Mouse (Mus musculus) neural tube, embryonic 15.5 days (tissue): ENCODE measurements at regions not wholly inside any gene's neighbourhood (a gene's known extent, or its start where the extent isn't known, plus 50 kb on each side); places are given as distances from the start of the nearest gene placed in this dataset.
"Not testable (repeated sequence)": the region's sequence is repeated elsewhere in the genome, so short reads cannot be mapped to it uniquely, and the experiment has no call there.

Source experiments
- ATAC-seq: fragments of 200-750 bp; cut with Nextera tagmentation; 2 replicates; pipeline ENCODE4 v1.8.0; 2017; ENCODE audit warnings: mild to moderate bottlenecking, moderate TSS enrichment, moderate library complexity; ENCODE audit not compliant: low FRiP score
- H3K27ac ChIP-seq: fragments of 300-500 bp; sonication (generic); replicated peaks from 2 replicates; pipeline ENCODE4 v1.5.1; 2015; ENCODE audit warnings: mild to moderate bottlenecking, inconsistent platforms
- H3K27me3 ChIP-seq: fragments of 300-500 bp; sonication (generic); replicated peaks from 2 replicates; pipeline ENCODE4 v1.6.1; 2015; ENCODE audit warnings: inconsistent platforms
- H3K36me3 ChIP-seq: fragments of 300-500 bp; sonication (generic); 2 replicates; pipeline ENCODE4 v1.6.1; 2015; ENCODE audit warnings: inconsistent platforms
- H3K4me1 ChIP-seq: fragments of 300-500 bp; sonication (generic); 2 replicates; pipeline ENCODE4 v1.6.1; 2015; ENCODE audit warnings: inconsistent platforms
- H3K4me2 ChIP-seq: fragments of 300-500 bp; sonication (generic); 2 replicates; pipeline ENCODE4 v1.6.1; 2015; ENCODE audit warnings: inconsistent platforms, mild to moderate bottlenecking, moderate library complexity
- H3K4me3 ChIP-seq: fragments of 300-500 bp; sonication (generic); replicated peaks from 2 replicates; pipeline ENCODE4 v1.5.1; 2015; ENCODE audit warnings: mild to moderate bottlenecking, inconsistent platforms
- H3K9ac ChIP-seq: fragments of 300-500 bp; sonication (generic); replicated peaks from 2 replicates; pipeline ENCODE4 v1.6.1; 2015; ENCODE audit warnings: mild to moderate bottlenecking, inconsistent platforms
- H3K9me3 ChIP-seq: fragments of 300-500 bp; sonication (generic); replicated peaks from 2 replicates; pipeline ENCODE4 v1.6.1; 2016; ENCODE audit warnings: inconsistent platforms
- WGBS: fragments of 180-500 bp; shearing (Covaris S2); methylation state at CpG from one replicate; pipeline ENCODE4 v1.1.7; 2015; ENCODE audit warnings: mixed read lengths; 5-methylcytosine and 5-hydroxymethylcytosine counted together

DNA sequence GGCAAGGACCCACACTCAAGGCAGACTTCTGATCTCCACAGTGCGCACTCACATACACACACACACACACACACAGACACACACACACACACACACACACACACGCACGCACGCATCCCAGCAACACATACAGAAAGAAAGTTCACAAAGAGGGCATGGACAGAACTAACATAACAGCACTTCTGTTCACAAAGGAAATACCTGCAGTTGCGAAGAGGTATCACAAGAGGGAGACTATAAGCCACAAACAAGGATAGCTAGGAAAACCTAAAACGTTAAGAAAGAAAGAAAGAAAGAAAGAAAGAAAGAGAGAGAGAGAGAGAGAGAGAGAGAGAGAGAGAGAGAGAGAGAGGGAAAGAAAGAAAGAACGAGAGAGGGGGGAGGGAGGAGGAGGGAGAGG lies 336.9 kb downstream of the Rapgef2 start:
- not testable (repeated sequence) for H3K4me3 ChIP-seq, H3K36me3 ChIP-seq, ATAC-seq, H3K4me2 ChIP-seq, H3K27me3 ChIP-seq, H3K9ac ChIP-seq, H3K27ac ChIP-seq, H3K9me3 ChIP-seq, H3K4me1 ChIP-seq
- WGBS: 64% methylated on average over 5 of the region's 7 CpGs

DNA sequence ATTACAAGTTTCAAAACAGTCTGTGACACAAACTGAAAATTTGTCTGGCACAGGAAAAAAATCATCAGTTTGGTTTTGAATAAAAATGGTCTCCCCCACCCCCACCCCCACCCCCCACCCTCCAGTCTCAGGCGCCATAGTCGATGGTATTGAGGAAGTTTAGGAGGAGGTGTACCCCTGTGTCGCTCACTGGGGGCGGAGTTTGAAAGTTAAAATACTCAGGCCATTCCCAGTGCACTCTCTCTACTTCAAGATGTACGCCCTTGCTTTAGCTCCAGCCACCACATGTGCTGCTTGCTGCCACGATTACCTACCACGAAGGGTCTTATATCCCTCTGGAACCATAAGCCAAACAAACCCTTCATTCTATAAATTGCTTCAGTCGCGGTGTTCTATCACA lies 337.6 kb downstream of the Rapgef2 start:
- ATAC-seq: no peak
- WGBS: 88% methylated on average over 9 of the region's 9 CpGs
- Histone ChIP-seq H3K27ac (no peak overlapping the region), H3K4me3 (no peak overlapping the region), H3K9ac (no peak overlapping the region), H3K9me3 (no peaks in the 10 kb centered on the region), H3K27me3 (no peaks in the 10 kb centered on the region), H3K36me3 (no peaks in the 10 kb centered on the region), H3K4me2 (no peak overlapping the region), H3K4me1 (no peaks in the 10 kb centered on the region)

DNA sequence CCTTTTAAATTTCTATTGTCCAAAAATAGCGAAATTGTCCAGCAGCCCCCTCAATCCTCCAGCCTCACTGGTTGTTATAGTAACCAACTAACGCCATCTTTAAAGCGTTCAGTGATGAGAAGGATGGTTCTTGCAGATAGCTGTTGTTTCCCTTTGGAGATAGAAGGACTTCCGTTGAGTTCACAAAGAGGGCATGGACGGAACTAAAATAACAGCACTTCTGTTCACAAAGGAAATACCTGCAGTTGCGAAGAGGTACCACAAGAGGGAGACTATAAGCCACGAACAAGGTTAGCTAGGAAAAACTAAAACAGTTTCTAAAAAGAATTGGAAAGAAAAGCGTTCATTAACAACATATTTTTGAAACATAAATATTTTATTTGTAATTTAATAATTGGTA lies 338.1 kb downstream of the Rapgef2 start:
- H3K4me1 ChIP-seq: no peaks in the 10 kb centered on the region
- no peak overlapping the region for H3K27ac ChIP-seq
- no peak overlapping the region for H3K4me3 ChIP-seq
- ATAC-seq: no peak
- no peak overlapping the region for H3K4me2 ChIP-seq
- H3K36me3 ChIP-seq: no peaks in the 10 kb centered on the region
- no peak overlapping the region for H3K9ac ChIP-seq
- 32% methylated on average over 8 of the region's 8 CpGs for WGBS
- H3K9me3 ChIP-seq: no peaks in the 10 kb centered on the region
- no peaks in the 10 kb centered on the region for H3K27me3 ChIP-seq

DNA sequence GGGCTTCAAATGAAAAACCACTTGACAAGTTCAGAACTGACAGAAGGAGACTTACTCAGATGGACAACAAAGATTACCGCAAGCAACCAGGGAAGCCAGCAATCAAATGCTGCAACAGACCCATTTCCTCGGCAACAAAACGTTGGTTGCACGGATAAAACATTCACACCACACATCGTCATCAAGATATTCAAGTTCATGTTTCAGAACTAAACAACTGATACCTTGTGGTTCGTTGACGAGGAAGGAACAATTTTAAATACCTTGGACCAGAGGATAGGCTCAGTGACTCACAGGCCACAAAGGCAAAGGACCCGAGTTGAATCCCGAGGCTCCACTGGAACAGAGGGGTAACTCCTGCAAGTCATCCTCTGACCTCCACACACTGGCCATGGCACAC lies 339.1 kb downstream of the Rapgef2 start:
- Histone ChIP-seq H3K27ac (no peak overlapping the region), H3K9ac (no peak overlapping the region), H3K9me3 (no peaks in the 10 kb centered on the region), H3K4me3 (no peak overlapping the region), H3K4me2 (no peak overlapping the region), H3K36me3 (no peaks in the 10 kb centered on the region), H3K4me1 (no peaks in the 10 kb centered on the region), H3K27me3 (no peaks in the 10 kb centered on the region)
- no peak for ATAC-seq
- 94% methylated on average over 9 of the region's 9 CpGs for WGBS

DNA sequence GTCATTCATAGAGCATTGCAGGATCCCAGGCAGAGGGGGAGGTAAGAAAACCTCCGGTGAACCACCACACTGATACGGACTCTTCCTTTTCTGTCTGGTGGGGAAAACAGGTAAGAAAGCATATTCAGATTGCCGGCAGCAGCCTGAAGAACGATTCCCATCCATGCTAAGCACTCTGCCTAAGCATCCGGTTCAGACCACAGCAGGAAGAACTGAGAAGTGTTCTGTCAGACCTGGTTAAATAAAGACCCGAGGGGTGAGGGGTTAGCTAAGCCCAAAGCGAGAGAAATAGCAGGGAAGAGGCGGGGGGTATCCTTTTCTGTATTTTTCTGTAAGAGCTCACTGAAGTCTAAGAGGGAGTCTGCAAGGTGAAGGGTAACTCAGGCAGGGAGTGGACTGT lies 342.1 kb downstream of the Rapgef2 start:
- Histone ChIP-seq H3K27me3 (no peaks in the 10 kb centered on the region), H3K36me3 (no peaks in the 10 kb centered on the region), H3K9ac (no peak overlapping the region), H3K4me2 (no peak overlapping the region), H3K27ac (no peak overlapping the region), H3K9me3 (no peaks in the 10 kb centered on the region), H3K4me1 (no peaks in the 10 kb centered on the region), H3K4me3 (no peak overlapping the region)
- ATAC-seq: no peak
- 82% methylated on average over 8 of the region's 8 CpGs for WGBS

DNA sequence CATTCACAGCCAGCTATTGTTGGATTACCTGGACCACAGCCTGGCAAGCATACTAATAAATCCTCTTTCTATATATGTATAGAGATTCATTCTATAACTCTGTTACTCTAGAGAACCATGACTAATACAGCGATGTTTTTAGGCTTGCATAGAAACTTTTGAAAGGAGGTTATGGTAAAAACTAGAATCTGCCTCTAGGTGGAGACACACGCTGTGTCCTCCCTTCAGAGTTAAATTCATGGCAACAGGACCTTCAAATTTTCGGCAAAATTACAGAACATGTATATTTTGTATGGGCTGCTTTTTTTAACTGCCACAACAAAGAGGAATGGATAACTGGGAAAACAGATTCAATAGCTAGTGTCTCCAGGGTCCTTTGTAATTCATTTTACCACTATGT lies 353.3 kb downstream of the Rapgef2 start:
- Histone ChIP-seq H3K9me3 (no peaks in the 10 kb centered on the region), H3K4me3 (no peak overlapping the region), H3K36me3 (no peaks in the 10 kb centered on the region), H3K27ac (no peak overlapping the region), H3K27me3 (no peaks in the 10 kb centered on the region), H3K4me1 (no peaks in the 10 kb centered on the region), H3K9ac (no peak overlapping the region), H3K4me2 (no peak overlapping the region)
- WGBS: 83% methylated on average over 3 of the region's 3 CpGs
- no peak for ATAC-seq

DNA sequence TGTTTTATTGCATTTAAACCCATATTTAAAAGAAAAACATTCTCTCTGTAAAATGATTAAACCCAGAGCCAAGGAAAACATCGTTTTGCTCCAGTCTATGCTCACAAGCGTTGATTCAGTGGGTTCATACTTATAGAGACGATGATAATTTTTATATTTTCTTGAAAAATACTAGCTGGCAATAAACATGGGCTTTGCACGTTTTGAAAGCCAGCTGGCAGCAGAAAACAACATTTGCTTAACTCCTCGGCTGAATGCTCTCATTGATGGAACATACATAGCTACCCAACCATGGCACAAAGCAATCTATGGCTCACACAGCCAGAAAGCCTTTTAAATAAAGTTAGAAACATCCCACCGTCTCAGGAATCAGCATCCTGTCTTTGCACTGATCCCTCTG lies 366.5 kb downstream of the Rapgef2 start:
- Histone ChIP-seq H3K4me1 (no peaks in the 10 kb centered on the region), H3K9me3 (no peaks in the 10 kb centered on the region), H3K27me3 (no peaks in the 10 kb centered on the region), H3K27ac (0 out of 2 replicates have a peak overlapping the region, but pooled peaks have one; percentile 0), H3K4me2 (peak overlapping the region; percentile 56), H3K4me3 (no peak overlapping the region; the same call in 1 of the 2 replicates), H3K36me3 (no peaks in the 10 kb centered on the region), H3K9ac (no peak overlapping the region)
- ATAC-seq: peak; percentile 35; the same call in 1 of the 2 replicates
- WGBS: 48% methylated on average over 6 of the region's 6 CpGs

DNA sequence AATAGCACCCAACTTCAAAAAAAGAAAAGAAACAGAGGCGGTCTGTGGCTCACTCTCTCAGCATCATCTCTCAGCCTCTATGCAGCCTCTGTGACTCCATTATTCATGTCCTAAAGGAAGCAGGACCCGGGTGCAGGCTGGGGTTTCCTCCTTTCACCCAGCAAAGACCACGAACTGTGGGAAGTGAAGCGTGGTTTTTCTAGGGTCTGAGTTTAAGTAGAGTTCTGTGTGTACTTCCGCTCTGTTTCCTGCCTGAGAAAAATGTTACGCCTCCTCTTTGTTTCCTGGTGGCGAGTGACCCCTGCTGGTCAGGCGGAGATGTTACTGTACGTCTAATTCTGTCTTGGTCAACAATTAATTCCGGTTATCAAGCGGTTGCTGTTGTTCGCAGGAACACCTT lies 366.9 kb downstream of the Rapgef2 start:
- H3K9me3 ChIP-seq: no peaks in the 10 kb centered on the region
- no peaks in the 10 kb centered on the region for H3K4me1 ChIP-seq
- ATAC-seq: peak; percentile 83; the same call in 1 of the 2 replicates
- H3K4me3 ChIP-seq: peak overlapping the region; percentile 25; the same call in 1 of the 2 replicates
- H3K9ac ChIP-seq: no peak overlapping the region
- WGBS: 14% methylated on average over 12 of the region's 12 CpGs
- peak overlapping the region; percentile 56 for H3K4me2 ChIP-seq
- H3K36me3 ChIP-seq: no peaks in the 10 kb centered on the region
- no peak overlapping the region for H3K27ac ChIP-seq
- H3K27me3 ChIP-seq: no peaks in the 10 kb centered on the region

DNA sequence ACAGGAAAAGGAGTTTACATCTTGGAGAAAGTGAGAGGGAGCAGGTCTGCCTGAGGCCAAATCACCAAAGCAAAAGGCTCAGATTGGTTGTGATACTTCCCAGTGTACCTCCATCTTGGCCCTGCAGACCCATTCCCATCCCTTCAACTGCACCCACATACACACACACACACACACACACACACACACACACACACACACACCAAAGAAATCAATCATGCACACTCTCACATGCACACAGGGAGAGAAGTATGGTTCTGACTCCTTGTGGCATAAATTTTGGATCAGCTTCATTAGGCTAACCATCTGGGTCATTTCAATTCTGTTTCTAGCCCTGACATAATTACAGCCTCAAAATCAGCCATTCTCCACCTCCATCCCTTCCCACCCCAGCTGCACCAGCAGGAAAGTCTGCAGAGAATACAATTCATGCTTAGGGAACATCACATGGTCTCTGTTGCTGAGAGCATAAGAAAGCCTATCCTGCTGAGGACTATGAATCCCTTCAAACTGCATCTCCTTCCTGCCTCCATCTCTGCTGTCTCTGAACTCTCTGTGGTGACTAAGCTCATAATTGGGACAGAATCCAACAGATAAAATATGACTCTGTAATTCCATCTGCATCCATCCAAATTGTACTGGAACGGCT lies 378.0 kb downstream of the Rapgef2 start:
- Histone ChIP-seq H3K4me3 (no peak overlapping the region), H3K36me3 (no peaks in the 10 kb centered on the region), H3K4me2 (no peak overlapping the region), H3K9ac (no peak overlapping the region), H3K9me3 (no peaks in the 10 kb centered on the region), H3K4me1 (no peaks in the 10 kb centered on the region), H3K27me3 (no peaks in the 10 kb centered on the region), H3K27ac (no peak overlapping the region)
- 41% methylated on average over 1 of the region's 1 CpGs for WGBS
- ATAC-seq: no peak

DNA sequence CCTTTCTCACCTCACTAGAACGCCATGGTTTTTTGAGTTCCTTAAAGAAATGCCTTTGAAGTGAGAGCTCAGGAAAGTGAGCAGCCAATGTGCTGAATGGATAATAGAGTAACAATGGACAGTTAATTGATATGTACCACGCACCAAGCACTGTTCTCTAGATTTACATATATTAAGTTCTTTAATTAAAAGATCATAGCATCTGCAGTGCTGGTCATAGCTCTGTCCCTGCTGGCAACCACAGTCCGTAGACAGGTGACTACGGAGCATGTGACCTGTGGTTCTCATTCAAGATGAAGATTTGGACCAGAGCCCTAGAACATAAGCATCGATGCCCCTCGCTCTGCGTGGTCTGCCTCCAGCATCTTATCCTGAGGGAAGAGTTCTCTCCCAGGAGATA lies 378.5 kb downstream of the Rapgef2 start:
- Histone ChIP-seq H3K4me2 (no peak overlapping the region), H3K9ac (no peak overlapping the region), H3K4me1 (no peaks in the 10 kb centered on the region), H3K36me3 (no peaks in the 10 kb centered on the region), H3K27me3 (no peaks in the 10 kb centered on the region), H3K9me3 (no peaks in the 10 kb centered on the region), H3K27ac (no peak overlapping the region), H3K4me3 (no peak overlapping the region)
- 68% methylated on average over 7 of the region's 7 CpGs for WGBS
- peak; percentile 37; the same call in 1 of the 2 replicates for ATAC-seq

DNA sequence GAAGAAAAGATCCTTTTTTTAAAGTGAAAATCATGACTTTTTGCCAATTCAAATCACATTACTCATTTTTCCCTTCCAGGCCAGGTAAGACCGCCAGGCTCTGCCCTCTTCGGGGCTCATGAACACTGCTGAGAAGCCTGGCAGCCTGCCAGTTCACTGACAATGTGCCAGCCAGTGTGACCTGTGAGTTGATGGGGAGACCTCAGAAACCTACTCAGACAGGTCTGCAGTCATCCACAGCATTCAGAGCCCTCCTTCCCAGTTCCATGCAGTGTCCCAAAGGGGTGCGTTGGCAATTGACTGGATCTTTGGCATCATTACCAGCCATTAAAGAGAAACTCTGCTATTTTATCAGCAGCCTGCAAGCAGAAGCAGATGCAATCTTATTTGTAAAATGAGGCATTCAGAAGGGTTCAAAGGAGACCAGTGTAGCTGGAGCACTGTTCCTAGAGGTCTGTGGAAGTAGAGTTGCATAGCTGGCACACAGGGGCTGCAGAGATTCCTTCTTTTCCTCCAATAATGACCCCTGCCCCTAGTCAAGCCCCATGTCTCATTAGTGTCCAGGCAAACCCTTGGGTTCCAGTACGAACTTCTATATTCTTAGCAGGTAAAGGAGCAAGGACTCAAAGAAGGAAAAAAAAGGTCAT lies 384.4 kb downstream of the Rapgef2 start:
- peak; percentile 56; the same call in 1 of the 2 replicates for ATAC-seq
- H3K4me2 ChIP-seq: no peak overlapping the region
- H3K27ac ChIP-seq: 0 out of 2 replicates have a peak overlapping the region, but pooled peaks have one; percentile 38
- H3K9me3 ChIP-seq: no peaks in the 10 kb centered on the region
- no peak overlapping the region for H3K9ac ChIP-seq
- H3K4me1 ChIP-seq: peaks cover 10% of the 10 kb centered on the region
- WGBS: 46% methylated on average over 4 of the region's 4 CpGs
- H3K27me3 ChIP-seq: no peaks in the 10 kb centered on the region
- no peak overlapping the region for H3K4me3 ChIP-seq
- H3K36me3 ChIP-seq: no peaks in the 10 kb centered on the region
